Mouse (Mus musculus): Measurements from ENCODE around the gene Milr1.

- TF ChIP-seq CTCF (IDR thresholded peaks at IDR 0.05; ENCODE audit: insufficient read depth, low read depth, low read length) (no peak), POLR2A (IDR thresholded peaks at IDR 0.05; ENCODE audit: insufficient read depth, low read depth, low read length) (no peak)
These were observed 28.1 kb upstream of the Milr1 start for GRCm38 (mm10) chr11:106722831-106723361.

Data from olfactory bulb, adult 2 months (tissue).